Mouse (Mus musculus): Measurements from ENCODE around the gene Miga1. TPM values are rescaled to one million over a fixed set of nuclear protein-coding genes. Genes with fewer than 3 reads are reported as not detected.
A peak's percentile ranks its signal among the peaks of the same experiment; 100 is the strongest.
"Not testable (repeated sequence)": the region's sequence is repeated elsewhere in the genome, so short reads cannot be mapped to it uniquely, and the experiment has no call there.

Gene Miga1
- polyA plus RNA-seq, 1 experiment from 2014 or later, result 19.0 TPM

GRCm38 (mm10) chr3:152266036-152266421 is 74.2 kb downstream of the Miga1 start, which contains the start of gene Nexn:
Gene Nexn (minus strand): TSS chr3:152266350.
- Histone ChIP-seq H3K27me3 (replicated peaks; ENCODE audit: control insufficient read depth, insufficient read depth, low read length) (peaks cover 9% of the 10 kb centered on the region), H3K36me3 (ENCODE audit: control insufficient read depth, insufficient read depth, low read length) (no peaks in the 10 kb centered on the region), H3K4me1 (ENCODE audit: control insufficient read depth, insufficient read depth, low read depth, low read length) (peaks cover 12% of the 10 kb centered on the region), H3K9me3 (ENCODE audit: control insufficient read depth, low read length) (no peaks in the 10 kb centered on the region), H3K4me2 (ENCODE audit: low read length) (peak within 1 kb of the TSS; percentile 100), H3K4me3 (ENCODE audit: low read length) (peak within 1 kb of the TSS; percentile 62), H3K27ac (ENCODE audit: low read depth, low read length) (no peak within 1 kb of the TSS), H3K9ac (ENCODE audit: low read depth, low read length) (peak within 1 kb of the TSS; percentile 69)
- 0 out of 2 replicates have a peak, but pooled peaks have one; percentile 1 for ATAC-seq
- 5% methylated on average over 13 of the region's 13 CpGs for WGBS

GRCm38 (mm10) chr3:152265351-152266035 is 74.7 kb downstream of the Miga1 start:
- ATAC-seq, result peak; percentile 77
- H3K9ac ChIP-seq (ENCODE audit: low read depth, low read length), result peak overlapping the region; percentile 69
- WGBS, result under 1% methylated on average over 51 of the region's 63 CpGs

GRCm38 (mm10) chr3:152264830-152265229 is 75.4 kb downstream of the Miga1 start:
- peaks cover 12% of the 10 kb centered on the region for H3K4me1 ChIP-seq (ENCODE audit: control insufficient read depth, insufficient read depth, low read depth, low read length)
- peak overlapping the region; percentile 62; the same call in 1 of the 2 replicates for H3K4me3 ChIP-seq (ENCODE audit: low read length)
- peaks cover 9% of the 10 kb centered on the region for H3K27me3 ChIP-seq (replicated peaks; ENCODE audit: control insufficient read depth, insufficient read depth, low read length)
- H3K27ac ChIP-seq (ENCODE audit: low read depth, low read length), result no peak overlapping the region
- peak overlapping the region; percentile 100 for H3K4me2 ChIP-seq (ENCODE audit: low read length)
- ATAC-seq, result no peak
- H3K9me3 ChIP-seq (ENCODE audit: control insufficient read depth, low read length), result no peaks in the 10 kb centered on the region
- WGBS, result 23% methylated on average over 12 of the region's 12 CpGs
- no peak overlapping the region; the same call in 1 of the 2 replicates for H3K9ac ChIP-seq (ENCODE audit: low read depth, low read length)
- no peaks in the 10 kb centered on the region for H3K36me3 ChIP-seq (ENCODE audit: control insufficient read depth, insufficient read depth, low read length)

More at GRCm38 (mm10) chr3:152265351-152266035, 74.7 kb downstream of the Miga1 start:
- H3K36me3 ChIP-seq (ENCODE audit: control insufficient read depth, insufficient read depth, low read length), result no peaks in the 10 kb centered on the region
- H3K27ac ChIP-seq (ENCODE audit: low read depth, low read length), result no peak overlapping the region
- H3K4me3 ChIP-seq (ENCODE audit: low read length), result peak overlapping the region; percentile 62
- peaks cover 9% of the 10 kb centered on the region for H3K27me3 ChIP-seq (replicated peaks; ENCODE audit: control insufficient read depth, insufficient read depth, low read length)
- H3K4me2 ChIP-seq (ENCODE audit: low read length), result peak overlapping the region; percentile 100
- no peaks in the 10 kb centered on the region for H3K9me3 ChIP-seq (ENCODE audit: control insufficient read depth, low read length)
- H3K4me1 ChIP-seq (ENCODE audit: control insufficient read depth, insufficient read depth, low read depth, low read length), result peaks cover 12% of the 10 kb centered on the region

GRCm38 (mm10) chr3:152264374-152264773 is 75.8 kb downstream of the Miga1 start:
- H3K27me3 ChIP-seq (replicated peaks; ENCODE audit: control insufficient read depth, insufficient read depth, low read length), result peaks cover 9% of the 10 kb centered on the region
- peaks cover 12% of the 10 kb centered on the region for H3K4me1 ChIP-seq (ENCODE audit: control insufficient read depth, insufficient read depth, low read depth, low read length)
- H3K27ac ChIP-seq (ENCODE audit: low read depth, low read length), result no peak overlapping the region
- no peaks in the 10 kb centered on the region for H3K36me3 ChIP-seq (ENCODE audit: control insufficient read depth, insufficient read depth, low read length)
- ATAC-seq, result no peak
- no peak overlapping the region for H3K9ac ChIP-seq (ENCODE audit: low read depth, low read length)
- WGBS, result 45% methylated on average over 10 of the region's 10 CpGs
- no peak overlapping the region for H3K4me3 ChIP-seq (ENCODE audit: low read length)
- H3K4me2 ChIP-seq (ENCODE audit: low read length), result no peak overlapping the region
- H3K9me3 ChIP-seq (ENCODE audit: control insufficient read depth, low read length), result no peaks in the 10 kb centered on the region

GRCm38 (mm10) chr3:152261948-152262347 is 78.3 kb downstream of the Miga1 start:
- peaks cover 6% of the 10 kb centered on the region for H3K27me3 ChIP-seq (replicated peaks; ENCODE audit: control insufficient read depth, insufficient read depth, low read length)
- no peak overlapping the region for H3K27ac ChIP-seq (ENCODE audit: low read depth, low read length)
- H3K9ac ChIP-seq (ENCODE audit: low read depth, low read length), result no peak overlapping the region
- no peaks in the 10 kb centered on the region for H3K36me3 ChIP-seq (ENCODE audit: control insufficient read depth, insufficient read depth, low read length)
- 33% methylated on average over 8 of the region's 8 CpGs for WGBS
- no peaks in the 10 kb centered on the region for H3K9me3 ChIP-seq (ENCODE audit: control insufficient read depth, low read length)
- H3K4me1 ChIP-seq (ENCODE audit: control insufficient read depth, insufficient read depth, low read depth, low read length), result peaks cover 12% of the 10 kb centered on the region
- H3K4me2 ChIP-seq (ENCODE audit: low read length), result no peak overlapping the region
- H3K4me3 ChIP-seq (ENCODE audit: low read length), result no peak overlapping the region
- ATAC-seq, result no peak

- no peak overlapping the region for H3K4me3 ChIP-seq (ENCODE audit: low read length)
- H3K27me3 ChIP-seq (replicated peaks; ENCODE audit: control insufficient read depth, insufficient read depth, low read length), result peaks cover 4% of the 10 kb centered on the region
- no peak overlapping the region for H3K9ac ChIP-seq (ENCODE audit: low read depth, low read length)
- WGBS, result 50% methylated on average over 8 of the region's 8 CpGs
- no peaks in the 10 kb centered on the region for H3K9me3 ChIP-seq (ENCODE audit: control insufficient read depth, low read length)
- no peak for ATAC-seq
- no peak overlapping the region for H3K27ac ChIP-seq (ENCODE audit: low read depth, low read length)
- H3K4me2 ChIP-seq (ENCODE audit: low read length), result no peak overlapping the region
- no peaks in the 10 kb centered on the region for H3K36me3 ChIP-seq (ENCODE audit: control insufficient read depth, insufficient read depth, low read length)
- peaks cover 12% of the 10 kb centered on the region for H3K4me1 ChIP-seq (ENCODE audit: control insufficient read depth, insufficient read depth, low read depth, low read length)
These were observed 78.8 kb downstream of the Miga1 start for GRCm38 (mm10) chr3:152261436-152261835.

GRCm38 (mm10) chr3:152260362-152260761 is 79.8 kb downstream of the Miga1 start:
- H3K4me3 ChIP-seq (ENCODE audit: low read length), result no peak overlapping the region
- WGBS, result 92% methylated on average over 1 of the region's 1 CpGs

GRCm38 (mm10) chr3:152259409-152259808 is 80.8 kb downstream of the Miga1 start:
- not testable (repeated sequence) for H3K36me3 ChIP-seq (ENCODE audit: control insufficient read depth, insufficient read depth, low read length); H3K9me3 ChIP-seq (ENCODE audit: control insufficient read depth, low read length); H3K9ac ChIP-seq (ENCODE audit: low read depth, low read length); H3K4me1 ChIP-seq (ENCODE audit: control insufficient read depth, insufficient read depth, low read depth, low read length); H3K4me3 ChIP-seq (ENCODE audit: low read length); H3K4me2 ChIP-seq (ENCODE audit: low read length); H3K27me3 ChIP-seq (replicated peaks; ENCODE audit: control insufficient read depth, insufficient read depth, low read length); H3K27ac ChIP-seq (ENCODE audit: low read depth, low read length)
- ATAC-seq, result peak; percentile 65; the same call in 1 of the 2 replicates
- WGBS, result 44% methylated on average over 7 of the region's 9 CpGs

More at GRCm38 (mm10) chr3:152260362-152260761, 79.8 kb downstream of the Miga1 start:
- Histone ChIP-seq H3K9ac (ENCODE audit: low read depth, low read length) (no peak overlapping the region), H3K9me3 (ENCODE audit: control insufficient read depth, low read length) (no peaks in the 10 kb centered on the region), H3K27ac (ENCODE audit: low read depth, low read length) (no peak overlapping the region), H3K4me2 (ENCODE audit: low read length) (no peak overlapping the region), H3K4me1 (ENCODE audit: control insufficient read depth, insufficient read depth, low read depth, low read length) (peaks cover 3% of the 10 kb centered on the region), H3K36me3 (ENCODE audit: control insufficient read depth, insufficient read depth, low read length) (no peaks in the 10 kb centered on the region), H3K27me3 (replicated peaks; ENCODE audit: control insufficient read depth, insufficient read depth, low read length) (0 out of 2 replicates have a peak, but pooled peaks cover 3% of the 10 kb centered on the region)
- no peak for ATAC-seq

- 94% methylated on average over 3 of the region's 3 CpGs for WGBS
- Histone ChIP-seq H3K4me3 (ENCODE audit: low read length) (no peak overlapping the region), H3K27ac (ENCODE audit: low read depth, low read length) (no peak overlapping the region)
These were observed 82.7 kb downstream of the Miga1 start for GRCm38 (mm10) chr3:152257528-152257927.

More at GRCm38 (mm10) chr3:152257528-152257927, 82.7 kb downstream of the Miga1 start:
- Histone ChIP-seq H3K4me2 (ENCODE audit: low read length) (no peak overlapping the region), H3K36me3 (ENCODE audit: control insufficient read depth, insufficient read depth, low read length) (no peaks in the 10 kb centered on the region), H3K27me3 (replicated peaks; ENCODE audit: control insufficient read depth, insufficient read depth, low read length) (no peaks in the 10 kb centered on the region), H3K4me1 (ENCODE audit: control insufficient read depth, insufficient read depth, low read depth, low read length) (no peaks in the 10 kb centered on the region), H3K9me3 (ENCODE audit: control insufficient read depth, low read length) (no peaks in the 10 kb centered on the region), H3K9ac (ENCODE audit: low read depth, low read length) (no peak overlapping the region)
- ATAC-seq, result no peak
